Mouse (Mus musculus) hindbrain, embryonic 16.5 days (tissue): ENCODE measurements around the gene Tmem131. TPM values are rescaled to one million over a fixed set of nuclear protein-coding genes. Genes with fewer than 3 reads are reported as not detected.

Experiments used
- ATAC-seq: fragments of 200-750 bp; cut with Nextera tagmentation; 2 replicates; pipeline ENCODE4 v1.8.0; 2017; ENCODE audit warnings: moderate TSS enrichment, moderate library complexity
- H3K27ac ChIP-seq: fragments of 300-500 bp; sonication (generic); 2 replicates; pipeline ENCODE4 v1.5.1; 2014; ENCODE audit warnings: low read depth, mild to moderate bottlenecking, control low read depth, low read length, moderate library complexity
- H3K27me3 ChIP-seq: fragments of 300-500 bp; sonication (generic); replicated peaks from 2 replicates; pipeline ENCODE4 v1.6.1; 2014; ENCODE audit warnings: low read length; ENCODE audit not compliant: control insufficient read depth, insufficient read depth
- H3K36me3 ChIP-seq: fragments of 300-500 bp; sonication (generic); 2 replicates; pipeline ENCODE4 v1.6.1; 2014; ENCODE audit warnings: mild to moderate bottlenecking, low read length, moderate library complexity, mixed read lengths; ENCODE audit not compliant: control insufficient read depth, insufficient read depth
- H3K4me1 ChIP-seq: fragments of 300-500 bp; sonication (generic); 2 replicates; pipeline ENCODE4 v1.6.1; 2014; ENCODE audit warnings: low read depth, low read length; ENCODE audit not compliant: control insufficient read depth, insufficient read depth
- H3K4me2 ChIP-seq: fragments of 300-500 bp; sonication (generic); 2 replicates; pipeline ENCODE4 v1.6.1; 2014; ENCODE audit warnings: mild to moderate bottlenecking, low read length, control low read depth, moderate library complexity
- H3K4me3 ChIP-seq: fragments of 300-500 bp; sonication (generic); 2 replicates; pipeline ENCODE4 v1.5.1; 2014; ENCODE audit warnings: mild to moderate bottlenecking, low read length, control low read depth, moderate library complexity
- H3K9ac ChIP-seq: fragments of 300-500 bp; sonication (generic); 2 replicates; pipeline ENCODE4 v1.6.1; 2014; ENCODE audit warnings: low read depth, mild to moderate bottlenecking, control low read depth, low read length, moderate library complexity
- H3K9me3 ChIP-seq: fragments of 300-500 bp; sonication (generic); 2 replicates; pipeline ENCODE4 v1.6.1; 2014; ENCODE audit warnings: mild to moderate bottlenecking, low read length, moderate library complexity; ENCODE audit not compliant: control insufficient read depth
- WGBS: fragments of 180-500 bp; shearing (Covaris S2); extraction: QIAGEN DNeasy Blood & Tissue Kit; methylation state at CpG from one replicate; pipeline ENCODE4 v1.1.7; 2014; 5-methylcytosine and 5-hydroxymethylcytosine counted together
- polyA plus RNA-seq: library from polyadenylated mRNA; unstranded; fragments of >200 nt; fragmentation: Nextera tagmentation; extraction: Ambion mirVana; gene quantifications from 2 replicates; pipeline ENCODE4 v1.2.1, GENCODE M21; 2015

The Tmem131 gene
- polyA plus RNA-seq: 10.0 and 12.9 TPM in 2 replicates

DNA sequence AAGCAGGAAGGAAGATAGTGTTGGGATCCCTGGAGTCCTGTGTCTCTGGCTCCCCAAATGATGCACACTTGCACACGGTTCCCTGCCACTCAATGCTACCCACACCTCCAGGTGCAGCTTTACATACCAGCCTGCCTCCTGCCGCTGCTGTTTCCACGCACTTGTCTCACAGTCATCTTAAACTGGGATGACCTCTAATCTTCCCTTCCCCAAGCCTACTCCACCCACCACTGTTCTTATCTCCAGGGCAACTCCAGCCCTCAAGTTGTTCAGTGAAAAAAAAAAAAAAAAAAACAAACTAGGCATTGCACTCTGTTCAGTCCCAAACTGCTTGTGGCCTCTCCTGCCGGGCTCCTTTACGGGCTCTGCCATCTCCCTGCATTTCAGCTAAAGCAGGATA lies at the start of gene Tmem131:
Gene Tmem131 (minus strand): TSS at position 14 of the 400 bp plus-strand sequence.
- Histone ChIP-seq H3K4me1 (no peaks in the 10 kb centered on the region), H3K9me3 (no peaks in the 10 kb centered on the region), H3K36me3 (no peaks in the 10 kb centered on the region), H3K4me2 (no peak within 1 kb of the TSS), H3K4me3 (no peak within 1 kb of the TSS), H3K27me3 (no peaks in the 10 kb centered on the region), H3K9ac (no peak within 1 kb of the TSS), H3K27ac (no peak within 1 kb of the TSS)
- 71% methylated on average over 5 of the region's 5 CpGs for WGBS
- no peak for ATAC-seq

DNA sequence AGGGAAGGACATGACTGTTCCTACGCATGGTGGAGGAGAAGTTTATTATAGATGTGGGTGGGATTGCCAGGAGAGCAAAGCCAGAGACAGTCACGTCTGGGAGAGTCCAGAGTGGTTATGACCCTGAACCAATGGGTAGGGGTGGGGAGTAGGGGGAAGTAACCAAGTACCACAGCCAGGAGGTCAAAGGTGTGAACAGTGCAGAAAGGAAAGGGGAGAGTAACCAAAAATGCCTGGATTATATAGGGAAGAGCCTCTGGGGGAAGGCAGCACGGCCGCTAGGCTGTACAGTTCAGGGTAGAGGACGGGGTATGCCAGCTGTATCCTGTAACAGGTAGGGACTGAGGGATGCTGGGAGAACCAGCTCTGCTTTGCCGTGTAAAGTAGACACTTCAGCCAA lies 45.1 kb upstream of the Tmem131 start:
- whole genome bisulfite sequencing: 89% methylated on average over 6 of the region's 6 CpGs
- no peak overlapping the region for H3K27ac ChIP-seq

DNA sequence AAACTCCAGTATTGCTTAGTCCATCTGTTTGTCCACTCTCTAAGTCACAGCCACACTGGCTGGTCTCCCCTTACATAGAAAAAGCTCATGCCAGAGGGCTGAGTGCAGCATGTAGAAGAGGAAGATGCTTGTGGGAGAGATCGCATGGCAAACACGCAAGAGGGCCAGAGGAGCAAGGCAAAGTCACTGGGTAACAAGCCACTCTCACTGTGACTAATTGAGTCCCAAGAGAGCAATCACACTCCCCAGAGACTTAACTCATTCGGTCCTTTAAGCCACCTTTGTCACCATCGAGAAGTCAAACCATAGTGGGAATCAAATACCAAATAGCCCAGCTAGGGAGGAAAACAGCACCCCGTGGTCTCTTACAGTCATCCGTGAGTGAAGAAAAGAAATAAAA lies 44.7 kb upstream of the Tmem131 start:
- no peak for ATAC-seq
- Histone ChIP-seq H3K9me3 (no peaks in the 10 kb centered on the region), H3K36me3 (no peaks in the 10 kb centered on the region), H3K27me3 (no peaks in the 10 kb centered on the region), H3K27ac (no peak overlapping the region), H3K4me3 (no peak overlapping the region), H3K4me1 (no peaks in the 10 kb centered on the region), H3K4me2 (no peak overlapping the region), H3K9ac (no peak overlapping the region)
- 79% methylated on average over 6 of the region's 6 CpGs for WGBS

More for the DNA sequence above, 45.1 kb upstream of the Tmem131 start:
- H3K4me1 ChIP-seq: no peaks in the 10 kb centered on the region
- no peaks in the 10 kb centered on the region for H3K27me3 ChIP-seq
- no peak overlapping the region for H3K9ac ChIP-seq
- H3K9me3 ChIP-seq: no peaks in the 10 kb centered on the region
- H3K36me3 ChIP-seq: no peaks in the 10 kb centered on the region
- no peak overlapping the region for H3K4me2 ChIP-seq
- no peak for ATAC-seq
- H3K4me3 ChIP-seq: no peak overlapping the region

DNA sequence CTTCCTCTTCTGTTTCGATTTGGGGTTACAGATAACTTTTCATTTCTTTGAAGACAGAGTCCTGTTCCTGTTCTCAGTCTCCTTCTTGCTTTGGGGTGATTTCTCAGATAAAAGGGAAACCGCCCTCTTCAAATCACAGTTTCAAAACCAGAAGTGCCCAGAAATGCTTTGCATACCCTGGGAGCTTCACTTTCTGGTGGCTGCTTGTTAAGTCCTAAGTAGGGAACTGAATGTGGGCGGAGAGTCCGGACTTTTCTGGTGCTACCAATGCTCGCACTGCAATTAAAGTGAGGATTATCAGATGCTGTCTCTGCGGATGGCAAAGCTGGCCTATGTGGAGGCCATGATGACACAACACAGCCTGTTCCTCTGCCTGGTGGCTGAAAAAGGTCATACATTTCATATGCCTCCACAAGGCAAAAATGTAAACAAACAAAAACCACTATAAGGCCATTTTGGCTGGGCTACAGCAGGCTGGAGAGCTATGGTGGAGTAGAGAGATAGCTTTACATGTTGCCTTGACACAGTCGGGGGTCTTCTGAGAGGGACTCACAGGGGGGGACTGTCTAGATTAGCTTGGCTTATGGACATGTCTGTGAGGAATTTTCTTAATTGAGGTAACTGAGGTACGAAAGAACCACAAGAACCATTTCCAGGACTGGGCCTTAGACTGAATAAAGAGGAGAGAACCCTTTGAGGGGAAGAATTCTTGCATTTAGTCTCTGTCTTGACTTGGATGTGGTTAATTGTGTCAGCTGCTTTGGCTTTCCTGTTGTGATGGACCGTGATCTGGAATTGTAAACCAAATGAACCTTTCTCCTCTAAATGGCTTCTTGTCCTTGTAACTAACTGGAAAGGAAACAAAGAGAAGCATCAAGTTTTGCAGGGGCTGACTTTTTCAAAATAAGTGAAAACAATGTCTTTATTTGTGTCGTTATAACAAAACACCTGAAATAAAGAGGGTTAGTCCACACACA lies 44.0 kb upstream of the Tmem131 start:
- WGBS: 81% methylated on average over 10 of the region's 10 CpGs
- H3K27ac ChIP-seq: no peak overlapping the region
- H3K9me3 ChIP-seq: no peaks in the 10 kb centered on the region
- no peaks in the 10 kb centered on the region for H3K27me3 ChIP-seq
- H3K4me3 ChIP-seq: no peak overlapping the region
- H3K4me1 ChIP-seq: no peaks in the 10 kb centered on the region
- H3K36me3 ChIP-seq: no peaks in the 10 kb centered on the region
- no peak for ATAC-seq
- no peak overlapping the region for H3K4me2 ChIP-seq
- H3K9ac ChIP-seq: no peak overlapping the region

DNA sequence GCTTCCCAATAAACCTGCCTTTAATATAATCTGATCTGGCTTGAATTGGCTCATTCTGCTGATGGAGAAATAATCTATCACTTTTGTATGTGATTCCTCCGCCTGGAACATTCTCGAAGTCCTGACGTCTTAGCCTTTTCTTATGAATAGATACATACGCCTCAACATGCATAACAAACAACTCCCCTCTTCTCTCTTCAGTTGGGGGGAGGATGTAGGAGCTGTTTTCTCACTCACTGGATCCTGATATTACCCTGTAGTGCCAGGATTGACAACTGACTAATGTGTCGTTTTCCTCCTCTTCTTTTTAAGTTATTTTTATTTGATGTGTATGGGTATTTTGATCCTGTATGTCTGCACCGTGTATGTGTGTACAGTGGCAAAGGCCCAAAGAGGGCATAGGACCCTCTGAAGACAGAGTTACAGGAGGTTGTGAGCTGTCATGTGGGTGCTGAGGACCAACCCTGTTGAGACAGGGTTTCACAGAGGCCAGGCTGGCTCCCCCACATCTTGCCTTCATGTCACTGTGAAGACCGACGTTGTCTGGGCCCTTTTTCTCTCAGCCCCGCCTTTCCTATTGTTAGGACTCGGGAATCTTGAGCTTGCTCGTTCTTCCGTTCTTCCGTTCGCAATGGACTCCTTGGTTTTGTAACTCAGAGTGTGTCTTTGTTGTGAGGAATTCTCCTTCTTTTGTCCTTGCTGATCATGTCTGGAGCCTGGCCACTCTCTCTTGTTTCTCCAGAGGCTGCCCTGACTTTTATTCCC lies 43.1 kb upstream of the Tmem131 start:
- H3K4me3 ChIP-seq: no peak overlapping the region
- WGBS: 37% methylated on average over 14 of the region's 14 CpGs
- H3K4me2 ChIP-seq: no peak overlapping the region
- no peaks in the 10 kb centered on the region for H3K36me3 ChIP-seq
- no peaks in the 10 kb centered on the region for H3K27me3 ChIP-seq
- H3K4me1 ChIP-seq: no peaks in the 10 kb centered on the region
- no peak overlapping the region for H3K9ac ChIP-seq
- no peaks in the 10 kb centered on the region for H3K9me3 ChIP-seq
- H3K27ac ChIP-seq: no peak overlapping the region
- ATAC-seq: no peak

DNA sequence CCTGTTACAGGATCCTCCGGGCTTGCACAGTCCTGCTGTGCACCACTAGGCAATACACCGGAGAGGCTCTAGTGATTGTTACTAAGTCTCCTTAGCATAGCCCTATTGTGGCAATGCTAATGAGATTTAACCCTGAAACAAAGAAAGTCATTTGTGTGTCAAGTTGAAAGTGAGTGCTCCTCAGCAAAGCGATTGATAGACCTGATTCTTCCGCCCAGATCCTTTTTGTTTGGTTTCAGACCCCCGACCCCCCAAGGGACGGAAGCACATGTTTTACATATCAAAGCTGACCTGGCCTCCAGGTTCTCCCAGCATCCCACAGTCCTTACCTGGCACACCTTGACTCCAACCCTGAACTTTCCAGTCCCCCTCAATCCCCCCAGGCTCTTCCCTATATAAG lies 42.4 kb upstream of the Tmem131 start:
- Histone ChIP-seq H3K36me3 (no peaks in the 10 kb centered on the region), H3K27me3 (no peaks in the 10 kb centered on the region), H3K4me3 (no peak overlapping the region), H3K4me2 (no peak overlapping the region), H3K9ac (no peak overlapping the region), H3K27ac (no peak overlapping the region), H3K4me1 (no peaks in the 10 kb centered on the region), H3K9me3 (no peaks in the 10 kb centered on the region)
- ATAC-seq: no peak
- 26% methylated on average over 6 of the region's 6 CpGs for WGBS

DNA sequence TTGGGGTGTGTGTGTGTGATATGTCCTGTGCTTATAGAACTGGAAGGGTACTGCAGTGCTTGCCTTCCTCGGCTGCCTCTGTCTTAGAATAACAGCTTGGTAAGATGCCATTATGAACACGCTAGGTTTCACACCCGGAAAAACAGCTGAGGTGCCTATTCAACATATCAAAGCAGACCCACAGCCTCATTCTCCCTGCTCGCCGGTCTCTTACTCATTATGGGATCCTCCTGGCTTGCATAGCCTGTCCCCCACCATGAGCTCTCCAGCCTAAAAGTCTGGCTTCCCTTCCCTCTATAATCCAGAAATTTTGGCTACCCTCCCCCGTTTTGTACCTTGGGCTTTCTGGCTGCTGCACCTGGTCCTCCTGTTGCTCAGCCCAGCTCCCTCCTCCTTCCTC lies 40.9 kb upstream of the Tmem131 start:
- no peak overlapping the region for H3K9ac ChIP-seq
- 21% methylated on average over 6 of the region's 6 CpGs for WGBS
- no peaks in the 10 kb centered on the region for H3K27me3 ChIP-seq
- no peak for ATAC-seq
- no peaks in the 10 kb centered on the region for H3K9me3 ChIP-seq
- no peak overlapping the region for H3K4me3 ChIP-seq
- H3K4me1 ChIP-seq: no peaks in the 10 kb centered on the region
- no peak overlapping the region for H3K27ac ChIP-seq
- H3K36me3 ChIP-seq: no peaks in the 10 kb centered on the region
- H3K4me2 ChIP-seq: no peak overlapping the region

DNA sequence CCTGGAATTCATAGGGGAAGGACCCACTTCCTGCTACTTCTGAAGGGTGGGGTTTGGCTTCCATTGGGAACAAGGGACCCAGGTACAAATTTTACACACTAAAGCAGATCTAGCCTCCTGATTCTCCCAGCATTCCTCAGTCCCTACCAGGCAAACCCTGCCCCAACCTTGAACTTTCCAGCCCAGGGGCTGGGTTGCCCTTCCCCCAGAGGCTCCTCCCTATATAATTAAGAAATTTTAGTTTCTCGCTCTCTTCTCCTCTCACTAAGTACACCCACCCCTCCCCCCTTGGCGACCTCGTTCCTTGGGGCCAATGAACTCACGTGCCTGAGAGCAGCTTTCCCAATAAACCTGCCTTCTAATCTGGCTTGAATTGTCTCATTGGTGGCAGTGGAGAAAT lies 40.3 kb upstream of the Tmem131 start:
- Histone ChIP-seq H3K9me3 (no peaks in the 10 kb centered on the region), H3K4me2 (no peak overlapping the region), H3K9ac (no peak overlapping the region), H3K4me1 (no peaks in the 10 kb centered on the region), H3K27me3 (no peaks in the 10 kb centered on the region), H3K4me3 (no peak overlapping the region), H3K36me3 (no peaks in the 10 kb centered on the region), H3K27ac (no peak overlapping the region)
- 42% methylated on average over 4 of the region's 4 CpGs for WGBS
- ATAC-seq: no peak
